Mouse (Mus musculus) naive thymus-derived CD4-positive, alpha-beta T cell, adult 2 months (primary cell): ENCODE measurements around the gene Wasf2.
"Not testable (repeated sequence)": the region's sequence is repeated elsewhere in the genome, so short reads cannot be mapped to it uniquely, and the experiment has no call there.

Experiments
- DNase-seq: peaks from one replicate; pipeline ENCODE4 v3.0.0-alpha.2; 2011; ENCODE audit warnings: low read depth

Wasf2 gene

DNA sequence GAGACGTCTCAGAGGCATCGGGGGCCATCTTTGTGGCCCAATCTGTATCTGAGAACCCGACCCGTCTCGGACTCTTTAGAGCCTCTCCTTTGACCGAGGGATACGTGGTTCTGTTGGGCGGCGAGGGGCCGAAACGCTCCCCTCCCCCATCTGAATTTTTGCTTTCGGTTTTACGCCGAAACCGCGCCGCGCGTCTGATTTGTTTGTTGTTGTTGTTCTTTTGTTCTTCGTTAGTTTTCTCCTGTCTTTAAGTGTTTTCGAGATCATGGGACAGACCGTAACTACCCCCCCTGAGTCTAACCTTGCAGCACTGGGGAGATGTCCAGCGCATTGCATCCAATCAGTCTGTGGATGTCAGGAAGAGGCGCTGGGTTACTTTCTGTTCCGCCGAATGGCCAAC lies 33.6 kb upstream of the Wasf2 start:
- DNase-seq, result not testable (repeated sequence)

- DNase-seq, result no peak
Observed at GRCm38 (mm10) chr4:133101751-133102150, 28.6 kb upstream of the Wasf2 start.

GRCm38 (mm10) chr4:133103525-133104193 lies 26.6 kb upstream of the Wasf2 start:
- no peak for DNase-seq

DNA sequence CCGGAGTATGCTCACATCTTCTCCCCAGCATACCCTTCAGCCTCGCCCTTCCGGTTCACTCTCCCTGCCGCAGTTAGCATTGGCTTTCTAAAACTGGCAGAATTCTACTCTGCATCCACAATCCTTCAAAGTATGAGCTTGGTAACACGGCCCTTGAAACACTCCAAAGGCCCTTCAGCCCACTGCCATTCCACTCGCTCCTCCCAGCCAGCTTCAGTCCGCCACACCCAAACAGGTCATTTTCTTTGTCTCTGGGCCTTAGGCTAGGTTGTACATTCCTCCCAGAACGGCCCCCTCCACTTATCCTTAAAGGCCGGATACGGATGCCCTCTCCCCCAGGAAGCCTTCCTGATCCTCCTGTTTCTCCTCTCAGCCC lies 26.1 kb upstream of the Wasf2 start:
- DNase-seq, result no peak

- no peak for DNase-seq
Observed at GRCm38 (mm10) chr4:133106691-133107090, 23.6 kb upstream of the Wasf2 start.

GRCm38 (mm10) chr4:133107788-133108281 lies 22.5 kb upstream of the Wasf2 start:
- DNase-seq, result no peak

DNA sequence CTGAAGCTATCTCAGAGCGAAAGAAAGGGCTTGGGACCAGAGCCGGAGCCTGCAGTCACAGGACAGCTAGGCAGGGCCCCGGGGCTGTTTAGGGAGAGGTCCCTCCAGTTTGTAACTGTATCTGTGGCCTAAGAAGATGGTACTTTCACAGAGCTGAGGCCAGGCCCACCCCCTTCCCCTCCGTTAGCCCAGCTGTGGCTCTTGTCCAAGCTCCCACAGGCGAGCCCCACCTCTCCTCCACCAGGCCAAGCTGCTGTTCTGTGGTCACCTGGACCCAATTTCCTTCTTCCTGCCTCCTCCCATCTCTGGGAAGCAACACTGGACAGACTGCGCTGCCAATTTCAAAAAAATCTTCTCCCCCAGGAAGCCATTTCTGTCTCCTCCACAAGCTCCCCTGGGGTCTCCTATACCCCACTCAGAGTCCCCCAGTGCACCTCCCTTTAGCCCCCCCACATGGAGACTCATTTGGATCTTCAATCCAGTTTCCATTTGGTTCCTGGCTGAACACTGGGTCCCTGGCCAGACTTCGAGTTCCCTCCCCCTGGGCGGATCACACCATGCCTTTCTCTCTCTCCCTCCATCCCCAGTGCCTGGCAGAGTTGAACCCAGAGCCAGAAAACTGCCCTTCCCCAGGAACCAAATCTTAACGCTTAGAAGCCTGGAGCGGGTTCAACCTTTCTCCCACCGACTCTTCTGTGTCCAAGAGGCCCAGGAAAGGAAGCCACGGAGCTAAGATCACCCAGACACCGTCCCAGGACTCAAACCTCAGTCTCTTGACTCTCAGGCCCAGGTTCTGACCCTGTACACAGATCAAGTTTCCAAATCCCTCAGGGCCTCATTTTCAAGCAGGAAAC lies 21.6 kb upstream of the Wasf2 start:
- DNase-seq, result no peak

DNA sequence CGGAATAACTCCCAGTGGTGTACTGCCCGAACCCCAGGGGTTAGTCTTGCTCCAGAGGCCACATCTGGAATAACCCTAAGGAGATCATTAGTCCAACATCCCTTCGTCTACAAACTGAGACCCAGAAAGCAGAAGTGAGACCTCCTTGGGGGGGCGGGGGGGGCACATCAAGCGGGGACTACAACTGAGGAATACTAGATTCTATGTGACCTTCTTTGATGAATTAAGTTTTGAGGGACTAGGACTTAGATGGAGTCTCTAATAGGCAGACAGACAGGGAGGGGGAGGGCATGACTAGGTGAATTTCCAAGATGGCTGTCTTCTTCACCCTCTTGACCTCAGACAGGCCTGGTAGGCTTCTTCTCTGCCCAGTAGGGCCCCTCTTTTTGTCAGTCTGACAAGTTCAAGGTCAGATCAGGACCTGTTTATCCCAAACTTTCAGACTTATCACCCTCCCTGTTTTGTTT lies 20.9 kb upstream of the Wasf2 start:
- DNase-seq, result no peak

DNA sequence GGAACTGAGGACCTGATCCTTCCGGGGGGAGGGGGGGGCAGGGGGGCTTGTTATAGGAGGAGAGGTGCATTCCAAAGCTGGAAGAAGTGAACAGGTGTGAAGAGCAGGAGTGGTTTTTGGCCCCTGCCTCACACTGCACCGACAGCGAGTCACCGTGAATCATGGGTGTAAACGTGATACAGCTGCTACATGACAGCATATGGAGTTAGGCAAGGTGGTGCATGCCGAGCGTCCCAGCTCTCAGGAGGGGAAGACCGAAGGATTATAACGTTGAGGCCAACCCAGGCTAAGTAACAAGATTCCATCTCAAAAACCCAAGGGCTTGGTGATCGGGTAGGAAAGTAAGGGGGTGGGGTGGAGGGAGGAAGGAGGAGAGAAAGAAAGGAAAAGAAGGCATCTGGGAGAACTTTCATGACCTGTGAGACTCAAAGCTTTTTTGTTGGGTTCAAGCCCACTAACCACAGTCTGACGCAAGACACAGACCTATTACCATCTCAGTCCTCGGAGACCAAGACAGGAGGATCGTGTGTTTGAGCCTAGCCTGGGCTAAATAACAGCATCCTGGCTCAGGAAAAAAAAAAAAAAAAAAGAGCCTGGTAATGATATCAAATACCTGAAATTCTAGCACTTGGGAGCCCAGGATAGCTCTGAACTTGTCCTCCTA lies 18.0 kb upstream of the Wasf2 start:
- DNase-seq, result no peak

GRCm38 (mm10) chr4:133113351-133113882 lies 16.9 kb upstream of the Wasf2 start:
- DNase-seq, result no peak

DNA sequence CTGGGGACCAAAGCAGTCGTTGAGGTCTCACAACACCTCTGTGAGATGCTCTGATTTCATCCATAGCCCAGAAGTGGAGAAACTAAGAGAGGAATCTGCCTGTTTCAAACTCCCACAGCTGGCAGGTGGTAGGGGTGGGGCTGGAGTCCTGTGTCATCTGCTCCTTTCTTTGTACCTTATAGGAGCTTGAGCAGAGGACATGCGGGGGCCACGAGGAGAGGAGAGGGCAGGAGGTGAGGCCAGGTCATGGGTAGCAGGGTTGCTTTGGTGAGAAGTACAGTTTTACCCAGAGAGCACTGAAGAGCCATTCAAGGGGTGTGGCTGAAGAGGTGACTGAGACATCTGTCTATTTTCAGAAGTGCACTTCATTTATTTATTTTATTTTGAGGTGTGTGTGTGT lies 15.5 kb upstream of the Wasf2 start:
- no peak for DNase-seq

DNA sequence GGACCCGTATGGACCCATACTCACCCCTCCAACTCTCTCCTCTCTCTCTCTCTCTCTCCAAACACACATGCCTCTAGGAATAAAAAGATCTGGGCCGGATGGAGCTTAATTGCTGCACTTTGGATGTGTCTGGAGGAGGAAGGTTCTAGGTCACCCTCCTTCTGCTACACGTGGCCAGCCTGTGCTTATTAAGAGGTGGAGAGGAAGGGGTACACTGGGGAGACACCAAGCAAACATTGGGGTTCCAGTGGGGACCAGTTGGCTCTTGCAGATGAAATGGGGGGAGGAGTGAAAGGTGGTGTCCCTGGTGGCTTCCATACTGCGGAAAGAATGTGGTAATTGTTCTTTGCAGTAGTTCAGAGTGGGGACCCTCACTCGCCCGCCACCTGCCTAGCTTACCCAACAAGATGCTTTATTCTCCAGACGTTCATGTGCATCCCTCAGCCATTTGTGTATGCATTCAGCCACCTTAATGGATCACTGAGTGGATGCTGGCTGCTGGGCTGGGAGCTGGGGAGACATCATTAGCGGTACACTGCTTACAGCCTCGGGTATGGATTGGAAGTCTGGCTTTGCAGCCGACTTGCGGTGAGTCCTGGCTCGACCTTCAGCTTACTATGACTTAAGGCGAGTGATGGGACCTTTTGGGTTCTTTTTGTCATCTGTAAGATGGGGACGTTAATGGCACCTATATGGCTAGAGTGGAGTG lies 14.4 kb upstream of the Wasf2 start:
- DNase-seq, result no peak

DNA sequence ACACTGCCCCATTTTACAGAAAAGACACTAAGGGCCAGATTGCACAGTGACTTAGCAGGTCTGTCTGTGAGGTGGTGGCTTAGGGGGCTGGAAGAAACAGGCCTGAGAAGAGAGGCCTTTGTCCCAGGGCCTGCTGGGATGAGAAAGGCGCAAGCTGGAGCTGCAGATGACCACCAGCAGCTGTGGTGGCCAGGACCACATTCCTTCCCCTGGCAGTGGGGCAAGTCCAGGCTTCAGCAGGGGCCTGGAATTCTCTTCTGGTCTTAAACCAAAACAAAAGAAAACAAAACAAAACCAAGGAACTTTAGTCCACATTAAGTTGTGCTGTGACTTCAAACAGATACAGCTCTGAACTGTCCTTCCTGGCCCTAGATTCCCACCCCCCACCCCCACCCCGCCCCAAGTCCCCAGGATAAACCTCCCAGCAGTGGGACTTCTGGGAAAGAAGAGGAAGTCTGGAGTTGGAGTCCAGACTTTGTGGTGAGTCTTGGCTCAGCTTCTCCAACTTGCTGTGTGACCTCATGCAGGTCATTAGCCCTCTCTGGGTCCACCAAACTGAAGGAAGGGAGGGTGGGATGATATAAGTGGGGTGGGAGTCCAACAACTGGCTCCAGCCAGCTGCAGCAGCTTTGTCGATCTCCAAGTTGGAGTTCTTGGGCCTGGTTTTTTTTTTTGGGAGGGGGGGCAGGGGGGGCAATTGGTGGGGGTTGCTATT lies 13.4 kb upstream of the Wasf2 start:
- DNase-seq, result no peak

- peak; percentile 27 for DNase-seq
Observed at GRCm38 (mm10) chr4:133117556-133118411, 12.5 kb upstream of the Wasf2 start.

DNA sequence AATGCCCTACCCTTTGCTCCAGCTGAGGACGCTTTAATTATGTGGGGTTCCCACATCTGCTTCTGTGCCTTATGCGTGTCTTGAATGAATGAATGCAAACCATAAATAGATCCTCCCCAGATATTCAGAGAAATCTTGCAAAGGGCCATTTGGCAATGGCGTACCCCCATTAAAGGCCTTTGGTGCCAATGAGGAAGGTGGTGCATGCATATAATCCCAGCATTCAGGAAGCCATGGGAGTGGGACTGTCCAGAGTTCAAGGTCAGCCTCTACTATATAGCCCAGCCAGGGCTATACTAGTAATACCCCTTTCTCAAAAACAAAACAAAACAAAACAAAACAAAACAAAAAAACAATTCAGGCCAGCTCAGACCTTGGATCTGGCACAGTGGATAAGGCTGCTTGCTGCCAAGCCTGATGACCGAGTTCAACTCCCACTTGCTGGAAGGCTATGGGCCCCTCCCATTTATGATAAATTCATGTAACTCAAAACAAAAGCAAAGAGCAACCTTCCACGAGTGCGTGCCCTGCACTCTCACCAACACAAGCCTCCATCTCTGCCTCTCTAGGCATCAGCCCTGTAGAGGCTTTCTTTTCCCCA lies 11.4 kb upstream of the Wasf2 start:
- no peak for DNase-seq

GRCm38 (mm10) chr4:133119579-133119978 lies 10.7 kb upstream of the Wasf2 start:
- DNase-seq, result no peak

DNA sequence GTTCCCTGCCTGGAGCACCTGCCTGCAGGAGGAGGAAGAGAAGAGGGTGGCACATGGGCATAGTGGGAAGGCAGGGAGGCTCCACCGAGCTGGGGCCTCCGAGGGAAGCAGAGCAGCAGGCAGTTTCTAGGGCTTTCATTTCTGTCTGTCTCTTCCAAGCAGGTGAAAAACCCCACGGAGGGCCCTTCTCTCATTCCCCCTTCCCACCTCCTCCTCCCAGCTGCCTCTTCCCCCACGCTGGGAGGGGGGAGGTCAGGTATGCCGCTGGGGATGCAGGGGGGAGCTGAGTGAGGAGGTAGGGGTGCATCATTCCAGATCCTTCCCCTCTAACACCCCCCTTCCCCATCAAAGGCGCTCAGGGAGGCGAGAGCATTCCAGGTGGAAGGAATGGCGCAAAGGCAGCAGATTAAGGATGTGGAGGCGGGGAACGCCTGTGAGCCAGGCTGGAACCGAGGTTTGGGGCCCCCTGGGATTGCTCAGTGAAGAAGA lies 9.4 kb upstream of the Wasf2 start:
- no peak for DNase-seq

GRCm38 (mm10) chr4:133121416-133121815 lies 8.9 kb upstream of the Wasf2 start:
- no peak for DNase-seq

DNA sequence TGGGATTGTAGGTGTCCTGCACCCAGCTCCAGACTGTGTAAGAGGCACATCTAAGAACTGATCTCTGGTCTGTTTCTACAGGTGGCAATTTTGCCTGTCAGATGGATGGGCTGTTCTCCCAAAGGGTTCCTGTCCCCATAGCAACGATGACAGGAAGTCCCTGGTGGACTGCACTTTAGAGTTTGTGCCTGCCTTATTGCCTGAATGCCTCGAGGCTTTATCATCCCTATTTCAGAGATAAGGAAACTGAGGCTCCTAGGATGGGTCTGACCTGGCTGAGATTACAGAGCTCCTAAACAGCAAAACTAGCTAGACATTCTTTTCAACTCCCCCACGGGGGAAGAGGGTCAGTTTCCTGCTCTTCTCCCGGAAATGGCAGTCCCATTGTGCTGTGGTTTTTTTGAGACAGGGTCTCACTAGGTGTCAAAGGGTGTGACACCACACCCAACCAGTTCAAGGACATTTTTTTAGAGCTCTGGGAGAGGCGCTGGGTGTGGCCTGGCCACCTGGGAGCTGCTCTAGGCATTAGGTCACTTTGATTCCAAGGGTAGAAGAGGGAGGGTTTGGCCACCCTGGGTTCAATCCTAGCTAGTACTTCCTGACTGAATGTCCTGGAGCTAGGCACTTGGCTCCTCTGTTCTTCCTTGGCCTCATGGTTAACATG lies 8.2 kb upstream of the Wasf2 start:
- DNase-seq, result peak; percentile 29
